Mouse (Mus musculus) MEL (cell line): ENCODE results near the gene D16Ertd472e. TPM values are rescaled to one million over a fixed set of nuclear protein-coding genes. Genes with fewer than 3 reads are reported as not detected.

ENCODE experiments used
- DNase-seq: peaks from one replicate; pipeline ENCODE4 v3.0.0; 2011; ENCODE audit warnings: low read depth, low spot score
- H3K27ac ChIP-seq: 2 replicates; pipeline ENCODE4 v1.5.1; 2012; ENCODE audit warnings: low read depth, mild to moderate bottlenecking, control low read depth, low read length, moderate library complexity; ENCODE audit not compliant: control insufficient read depth
- H3K27me3 ChIP-seq, 2 experiments: fragments of 150-350 bp in 1 of 2; sonication (generic) in 1 of 2; 2 replicates each; pipeline ENCODE4 v1.6.1; 2012; ENCODE audit warnings: low read length in 2 of 2, mild to moderate bottlenecking in 2 of 2, improper control_type of control experiment in 1 of 2, moderate library complexity in 1 of 2; ENCODE audit not compliant: insufficient read depth in 2 of 2, control insufficient read depth in 1 of 2
- H3K36me3 ChIP-seq, 2 experiments: 2 replicates each; pipeline ENCODE4 v1.6.1; 2012 to 2014; ENCODE audit warnings: low read length in 2 of 2, improper control_type of control experiment in 1 of 2, inconsistent platforms in 1 of 2, mild to moderate bottlenecking in 1 of 2; ENCODE audit not compliant: insufficient read depth in 2 of 2, control insufficient read depth in 1 of 2
- H3K4me1 ChIP-seq, 2 experiments: fragments of 150-350 bp in 1 of 2; sonication (generic) in 1 of 2; 2 replicates each; pipeline ENCODE4 v1.6.1; 2012; ENCODE audit warnings: low read length in 2 of 2, improper control_type of control experiment in 1 of 2, mild to moderate bottlenecking in 1 of 2; ENCODE audit not compliant: insufficient read depth in 2 of 2, control insufficient read depth in 1 of 2
- H3K4me3 ChIP-seq, 2 experiments: fragments of 150-350 bp in 1 of 2; sonication (generic) in 1 of 2; 2 replicates each; pipeline ENCODE4 v1.5.1; 2012; ENCODE audit warnings: low read depth in 2 of 2, low read length in 2 of 2, mild to moderate bottlenecking in 2 of 2, moderate library complexity in 2 of 2, control low read depth in 1 of 2, improper control_type of control experiment in 1 of 2; ENCODE audit not compliant: control insufficient read depth in 1 of 2, insufficient read depth in 1 of 2
- H3K79me2 ChIP-seq: 2 replicates; pipeline ENCODE4 v1.6.1; 2012; ENCODE audit warnings: mild to moderate bottlenecking, low read length, moderate library complexity; ENCODE audit not compliant: control insufficient read depth, poor library complexity, insufficient read depth
- H3K9ac ChIP-seq: 2 replicates; pipeline ENCODE4 v1.6.1; 2012; ENCODE audit warnings: low read depth, mild to moderate bottlenecking, control low read depth, low read length, moderate library complexity; ENCODE audit not compliant: control insufficient read depth, poor library complexity, severe bottlenecking
- H3K9me3 ChIP-seq: fragments of 150-350 bp; sonication (generic); replicated peaks from 2 replicates; pipeline ENCODE4 v1.6.1; 2012; ENCODE audit warnings: mild to moderate bottlenecking, low read length, improper control_type of control experiment, moderate library complexity; ENCODE audit not compliant: insufficient read depth
- BHLHE40 ChIP-seq: IDR thresholded peaks from 2 replicates; pipeline ENCODE4 v1.6.1; 2012; ENCODE audit warnings: low read depth, mild to moderate bottlenecking, inconsistent platforms, low read length, improper control_type of control experiment, borderline replicate concordance
- CHD1 ChIP-seq: IDR thresholded peaks from 2 replicates; pipeline ENCODE4 v1.6.1; 2012; ENCODE audit warnings: low read depth, mild to moderate bottlenecking, inconsistent platforms, low read length, improper control_type of control experiment
- CHD2 ChIP-seq: IDR thresholded peaks from 2 replicates; pipeline ENCODE4 v1.6.1; 2011; ENCODE audit warnings: low read length, improper control_type of control experiment
- CTCF ChIP-seq, 3 experiments: IDR thresholded peaks in 2 of 3; conservative IDR thresholded peaks in 1 of 3; 2 replicates each; pipeline ENCODE4 v1.5.1; 2011 to 2012; ENCODE audit warnings: low read length in 3 of 3, low read depth in 2 of 3, mild to moderate bottlenecking in 2 of 3, improper control_type of control experiment in 1 of 3, inconsistent platforms in 1 of 3, mixed read lengths in 1 of 3, moderate library complexity in 1 of 3; ENCODE audit not compliant: control insufficient read depth in 1 of 3, insufficient read depth in 1 of 3, poor library complexity in 1 of 3, severe bottlenecking in 1 of 3
- E2F4 ChIP-seq: IDR thresholded peaks from 2 replicates; pipeline ENCODE4 v1.6.1; 2011; ENCODE audit warnings: low read depth, low read length, improper control_type of control experiment, borderline replicate concordance
- EP300 ChIP-seq, 2 experiments: IDR thresholded peaks; 2 replicates each; pipeline ENCODE4 v1.6.1; 2011; ENCODE audit warnings: improper control_type of control experiment in 2 of 2, low read length in 2 of 2, low read depth in 1 of 2, mild to moderate bottlenecking in 1 of 2
- ETS1 ChIP-seq: IDR thresholded peaks from 2 replicates; pipeline ENCODE4 v1.6.1; 2012; ENCODE audit warnings: low read depth, mild to moderate bottlenecking, inconsistent platforms, low read length, improper control_type of control experiment, moderate library complexity
- GABPA ChIP-seq: IDR thresholded peaks from 2 replicates; pipeline ENCODE4 v1.6.1; 2012; ENCODE audit warnings: low read depth, mild to moderate bottlenecking, inconsistent platforms, low read length, improper control_type of control experiment, moderate library complexity
- GATA1 ChIP-seq: IDR thresholded peaks from 2 replicates; pipeline ENCODE4 v1.6.1; 2011; ENCODE audit warnings: low read depth, low read length, improper control_type of control experiment
- HCFC1 ChIP-seq: IDR thresholded peaks from 2 replicates; pipeline ENCODE4 v1.6.1; 2012; ENCODE audit warnings: low read depth, mild to moderate bottlenecking, inconsistent platforms, low read length, improper control_type of control experiment, moderate library complexity
- JUND ChIP-seq: IDR thresholded peaks from 2 replicates; pipeline ENCODE4 v1.6.1; 2011; ENCODE audit warnings: low read depth, mild to moderate bottlenecking, improper control_type of control experiment, low read length
- KAT2A ChIP-seq: conservative IDR thresholded peaks from 2 replicates; pipeline ENCODE4 v1.6.1; 2012; ENCODE audit warnings: low read depth, low read length, improper control_type of control experiment, inconsistent platforms
- MAFK ChIP-seq: IDR thresholded peaks from 2 replicates; pipeline ENCODE4 v1.6.1; 2011; ENCODE audit warnings: low read depth, mild to moderate bottlenecking, low read length, improper control_type of control experiment, borderline replicate concordance
- MAX ChIP-seq: IDR thresholded peaks from 2 replicates; pipeline ENCODE4 v1.6.1; 2011; ENCODE audit warnings: low read length, improper control_type of control experiment
- MAZ ChIP-seq: IDR thresholded peaks from 2 replicates; pipeline ENCODE4 v1.6.1; 2012; ENCODE audit warnings: low read depth, mild to moderate bottlenecking, inconsistent platforms, low read length, improper control_type of control experiment
- MEF2A ChIP-seq: IDR thresholded peaks from 2 replicates; pipeline ENCODE4 v1.6.1; 2014; ENCODE audit warnings: low read depth, mild to moderate bottlenecking, inconsistent platforms, low read length, improper control_type of control experiment; ENCODE audit not compliant: poor library complexity, insufficient replicate concordance, severe bottlenecking; ENCODE audit errors: extremely low read depth
- MYB ChIP-seq: IDR thresholded peaks from 2 replicates; pipeline ENCODE4 v1.6.1; 2011; ENCODE audit warnings: mild to moderate bottlenecking, low read depth, low read length, improper control_type of control experiment
- MYC ChIP-seq: IDR thresholded peaks from 2 replicates; pipeline ENCODE4 v1.6.1; 2011; ENCODE audit warnings: low read depth, mild to moderate bottlenecking, low read length, improper control_type of control experiment, moderate library complexity
- NELFE ChIP-seq: IDR thresholded peaks from 2 replicates; pipeline ENCODE4 v1.6.1; 2011; ENCODE audit warnings: low read depth, low read length, improper control_type of control experiment
- NRF1 ChIP-seq: IDR thresholded peaks from 2 replicates; pipeline ENCODE4 v1.6.1; 2014; ENCODE audit warnings: low read depth, mild to moderate bottlenecking, inconsistent platforms, low read length, improper control_type of control experiment, moderate library complexity; ENCODE audit not compliant: poor library complexity, insufficient read depth, severe bottlenecking
- POLR2A ChIP-seq, 2 experiments: IDR thresholded peaks; 2 replicates each; pipeline ENCODE4 v1.6.1; 2011 to 2012; ENCODE audit warnings: low read length in 2 of 2, mild to moderate bottlenecking in 2 of 2, control low read depth in 1 of 2, improper control_type of control experiment in 1 of 2, low read depth in 1 of 2, moderate library complexity in 1 of 2; ENCODE audit not compliant: control insufficient read depth in 1 of 2, insufficient read depth in 1 of 2, poor library complexity in 1 of 2
- POLR2AphosphoS2 ChIP-seq: IDR thresholded peaks from 2 replicates; pipeline ENCODE4 v1.6.1; 2011; ENCODE audit warnings: low read length, improper control_type of control experiment
- POLR2AphosphoS5 ChIP-seq: IDR thresholded peaks from 2 replicates; pipeline ENCODE4 v1.6.1; 2012; ENCODE audit warnings: low read depth, borderline replicate concordance, mild to moderate bottlenecking, inconsistent platforms, low read length, moderate library complexity, mixed read lengths
- RAD21 ChIP-seq: IDR thresholded peaks from 2 replicates; pipeline ENCODE4 v1.6.1; 2011; ENCODE audit warnings: mild to moderate bottlenecking, low read depth, low read length, improper control_type of control experiment
- RCOR1 ChIP-seq: IDR thresholded peaks from 2 replicates; pipeline ENCODE4 v1.6.1; 2012; ENCODE audit warnings: low read depth, mild to moderate bottlenecking, inconsistent platforms, low read length, improper control_type of control experiment
- SIN3A ChIP-seq: IDR thresholded peaks from 2 replicates; pipeline ENCODE4 v1.6.1; 2012; ENCODE audit warnings: low read length, improper control_type of control experiment, inconsistent platforms
- SMC3 ChIP-seq: IDR thresholded peaks from 2 replicates; pipeline ENCODE4 v1.6.1; 2011; ENCODE audit warnings: low read depth, low read length, improper control_type of control experiment
- TAL1 ChIP-seq: IDR thresholded peaks from 2 replicates; pipeline ENCODE4 v1.6.1; 2012; ENCODE audit warnings: mild to moderate bottlenecking, inconsistent platforms, low read length, moderate library complexity, mixed read lengths
- TBP ChIP-seq: IDR thresholded peaks from 2 replicates; pipeline ENCODE4 v1.8.0; 2011; ENCODE audit warnings: low read depth, low read length, improper control_type of control experiment
- TCF12 ChIP-seq: IDR thresholded peaks from 2 replicates; pipeline ENCODE4 v1.6.1; 2014; ENCODE audit warnings: low read depth, mild to moderate bottlenecking, inconsistent platforms, low read length, improper control_type of control experiment, moderate library complexity
- UBTF ChIP-seq: IDR thresholded peaks from 2 replicates; pipeline ENCODE4 v1.6.1; 2012; ENCODE audit warnings: low read depth, mild to moderate bottlenecking, inconsistent platforms, low read length, improper control_type of control experiment, moderate library complexity, borderline replicate concordance; ENCODE audit not compliant: insufficient read depth
- USF1 ChIP-seq: IDR thresholded peaks from 2 replicates; pipeline ENCODE4 v1.6.1; 2014; ENCODE audit warnings: low read depth, mild to moderate bottlenecking, inconsistent platforms, low read length, improper control_type of control experiment, moderate library complexity
- USF2 ChIP-seq, 2 experiments: IDR thresholded peaks; 2 replicates each; pipeline ENCODE4 v1.6.1; 2011 to 2012; ENCODE audit warnings: improper control_type of control experiment in 2 of 2, low read length in 2 of 2, borderline replicate concordance in 1 of 2, inconsistent platforms in 1 of 2, low read depth in 1 of 2, mild to moderate bottlenecking in 1 of 2; ENCODE audit not compliant: insufficient read depth in 1 of 2
- ZC3H11A ChIP-seq: IDR thresholded peaks from 2 replicates; pipeline ENCODE4 v1.6.1; 2012; ENCODE audit warnings: low read depth, mild to moderate bottlenecking, inconsistent platforms, low read length, improper control_type of control experiment
- ZKSCAN1 ChIP-seq: IDR thresholded peaks from 2 replicates; pipeline ENCODE4 v1.6.1; 2012; ENCODE audit warnings: low read depth, mild to moderate bottlenecking, inconsistent platforms, low read length, improper control_type of control experiment, moderate library complexity
- ZNF384 ChIP-seq: IDR thresholded peaks from 2 replicates; pipeline ENCODE4 v1.6.1; 2012; ENCODE audit warnings: low read depth, mild to moderate bottlenecking, inconsistent platforms, low read length, improper control_type of control experiment
- polyA plus RNA-seq, 2 experiments: library from polyadenylated mRNA; stranded (reverse) in 1 of 2; unstranded in 1 of 2; fragments of >175 nt in 1 of 2; fragments of >200 nt in 1 of 2; gene quantifications; 2 replicates each; pipeline versions ENCODE4 v1.2.1 to v1.2.4; 2012; ENCODE audit warnings: low replicate concordance in 2 of 2, low read depth in 1 of 2; ENCODE audit not compliant: insufficient read length in 2 of 2, insufficient read depth in 1 of 2, missing spikeins in 1 of 2
- total RNA-seq: library from RNA; depleted of rRNA; stranded (reverse); fragments of 300-350 nt; gene quantifications from 2 replicates; pipeline ENCODE4 v1.2.3, GENCODE M21; 2012; rRNA removed

The D16Ertd472e gene
- total RNA-seq (22.5 and 23.0 TPM in 2 replicates), polyA plus RNA-seq (10 to 100 TPM; 23.6 to 30.4 TPM)

DNA sequence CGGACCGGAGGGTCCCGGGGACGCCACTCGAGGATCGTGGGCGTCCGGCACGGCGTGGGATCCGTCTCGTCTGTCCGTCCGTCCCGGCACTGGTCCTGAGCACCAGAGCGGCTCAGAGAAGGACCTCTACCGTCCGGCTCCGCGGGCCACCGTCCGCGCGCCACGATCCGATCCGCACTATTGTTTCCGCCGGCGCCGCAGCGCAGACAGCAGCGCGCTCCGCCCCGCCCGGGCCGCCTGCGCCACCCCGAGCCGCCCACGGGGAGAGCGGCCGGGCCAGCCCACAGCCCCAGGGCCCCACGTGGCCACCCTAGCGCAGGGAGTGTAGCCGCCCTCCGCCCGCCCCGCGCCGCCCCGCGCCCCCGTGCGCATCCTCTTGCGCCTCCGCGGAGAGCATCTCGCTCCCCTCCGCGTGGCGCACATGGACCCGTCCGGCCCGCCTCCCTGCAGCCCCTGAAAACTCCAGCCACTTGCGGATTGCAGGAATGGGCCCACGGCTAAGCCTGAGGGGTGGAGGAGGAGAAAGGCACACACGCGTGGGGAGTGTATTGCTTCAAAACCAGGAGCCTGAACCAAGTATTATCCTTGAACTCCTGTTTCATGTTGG, at the start of gene D16Ertd472e:
Gene D16Ertd472e, minus strand, starts transcription at position 231 of the 607 bp plus-strand sequence.
- Histone ChIP-seq H3K27me3 (no peaks in the 10 kb centered on the region), H3K79me2 (peaks cover 28% of the 10 kb centered on the region), H3K36me3 (peaks cover 2 to 26% of the 10 kb centered on the region in 2 experiments; a peak in 3 of 4 replicates), H3K4me3 (peak within 1 kb of the TSS; percentile 93 to 97), H3K9ac (peak within 1 kb of the TSS; percentile 98), H3K4me1 (peaks cover 8 to 11% of the 10 kb centered on the region in 2 experiments), H3K27ac (peak within 1 kb of the TSS; percentile 98), H3K9me3 (no peaks in the 10 kb centered on the region)
- DNase-seq = peak; percentile 92
- TF ChIP-seq HCFC1 = no peak
- TF ChIP-seq ZNF384 = no peak
- no peak for TF ChIP-seq JUND
- TF ChIP-seq CHD1 = no peak; the same call in 1 of the 2 replicates
- TF ChIP-seq NRF1 = peak; percentile 64
- no peak; the same call in none of the 2 replicates for TF ChIP-seq MAX
- no peak for TF ChIP-seq MYB
- TF ChIP-seq TCF12 = no peak
- 0 out of 2 replicates have a peak, but pooled peaks have one; percentile 26 for TF ChIP-seq POLR2AphosphoS5
- TF ChIP-seq CHD2 = no peak
- no peak for TF ChIP-seq ZKSCAN1
- TF ChIP-seq BHLHE40 = no peak
- no peak for TF ChIP-seq ZC3H11A
- TF ChIP-seq RAD21 = no peak
- peak; percentile 82 for TF ChIP-seq USF1
- TF ChIP-seq POLR2A (IDR thresholded peaks at IDR 0.05; ENCODE audit: control insufficient read depth in 1 of 2, insufficient read depth in 1 of 2, low read depth in 1 of 2, low read length in 2 of 2, poor library complexity in 1 of 2) = peak; percentile 81
- TF ChIP-seq ETS1 = no peak
- no peak for TF ChIP-seq CTCF (IDR thresholded peaks at IDR 0.05 in 2 of 3, conservative IDR thresholded peaks at IDR 0.05 in 1 of 3; ENCODE audit: control insufficient read depth in 1 of 3, insufficient read depth in 1 of 3, low read depth in 2 of 3, low read length in 3 of 3, poor library complexity in 1 of 3, severe bottlenecking in 1 of 3)
- no peak for TF ChIP-seq RCOR1
- no peak for TF ChIP-seq GABPA
- no peak for TF ChIP-seq SMC3
- no peak; the same call in 1 of the 2 replicates for TF ChIP-seq KAT2A
- no peak; the same call in 1 of the 2 replicates for TF ChIP-seq SIN3A
- TF ChIP-seq MAZ = no peak
- peak; percentile 67 for TF ChIP-seq MYC
- peak; percentile 77 for TF ChIP-seq NELFE
- 0 out of 2 replicates have a peak, but pooled peaks have one; percentile 24 for TF ChIP-seq UBTF
- TF ChIP-seq GATA1 = no peak
- TF ChIP-seq MAFK = no peak
- TF ChIP-seq MEF2A = no peak
- TF ChIP-seq POLR2AphosphoS2 = no peak; the same call in 1 of the 2 replicates
- TF ChIP-seq USF2 (IDR thresholded peaks at IDR 0.05; ENCODE audit: borderline replicate concordance in 1 of 2, insufficient read depth in 1 of 2, low read depth in 1 of 2, low read length in 2 of 2) = no peak
- no peak for TF ChIP-seq TAL1
- TF ChIP-seq EP300 (IDR thresholded peaks at IDR 0.05; ENCODE audit: low read depth in 1 of 2, low read length in 2 of 2) = no peak
- peak; percentile 43; the same call in 1 of the 2 replicates for TF ChIP-seq TBP
- no peak for TF ChIP-seq E2F4
